Comparison of ENCODE assay signal across 12 mouse cellular contexts in the genomic region with DNA sequence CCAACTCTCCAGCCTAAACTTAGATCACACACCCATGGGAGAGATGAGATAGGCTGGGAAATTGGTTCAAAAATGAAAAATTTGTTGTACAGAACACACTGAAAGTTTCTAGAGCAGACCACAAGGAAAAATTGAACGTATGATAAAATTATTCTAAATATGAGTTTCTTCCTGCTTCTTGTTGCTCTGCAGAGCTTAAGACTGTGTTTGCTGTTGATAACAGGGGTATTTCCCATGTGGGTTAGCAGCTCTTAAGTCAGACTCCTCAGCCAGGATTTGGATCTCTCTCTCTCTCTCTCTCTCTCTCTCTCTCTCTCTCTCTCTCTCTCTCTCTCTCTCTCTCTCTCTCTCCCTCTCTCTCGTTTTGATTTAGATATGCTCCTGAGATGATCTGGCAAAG.
"Had no signal": no experiment of that assay in that cellular context is flagged by ENCODE, and none has a peak within 500 bp of the region (broad histone marks: within the 10 kb centered on the region; RNA-seq: fewer than 3 reads in every experiment).

No protein-coding gene starts in this region.

- ATAC-seq: liver, postnatal 0 days; lung, postnatal 0 days; midbrain, embryonic 15.5 days had no signal

- DNase-seq: kidney, adult 11 months; kidney, adult 8-10 months; kidney, postnatal 10 days; kidney, postnatal 36 days; left cerebral cortex, postnatal 4 days; liver, postnatal 0 days; lung, embryonic 14.5 days; retina, postnatal 1 day; thymus, adult 2 months; thymus, postnatal 25 days had no signal
